Mouse (Mus musculus) kidney, postnatal 0 days (tissue): ENCODE measurements at regions not wholly inside any gene's neighbourhood (a gene's known extent, or its start where the extent isn't known, plus 50 kb on each side); places are given as distances from the start of the nearest gene placed in this dataset.

Experiments
- ATAC-seq: fragments of 200-750 bp; cut with Nextera tagmentation; replicated peaks from 2 replicates; pipeline ENCODE4 v1.8.0; 2017; ENCODE audit warnings: low read depth, moderate number of reproducible peaks, moderate TSS enrichment, moderate library complexity; ENCODE audit not compliant: low FRiP score
- DNase-seq: peaks from one replicate; pipeline ENCODE4 v3.0.0-alpha.2; 2016; ENCODE audit warnings: low spot score
- H3K27ac ChIP-seq: fragments of 300-500 bp; sonication (generic); 2 replicates; pipeline ENCODE4 v1.5.1; 2014; ENCODE audit warnings: mild to moderate bottlenecking
- H3K27me3 ChIP-seq: fragments of 300-500 bp; sonication (generic); 2 replicates; pipeline ENCODE4 v1.6.1; 2014; ENCODE audit warnings: low read length, mixed read lengths; ENCODE audit not compliant: insufficient read depth
- H3K36me3 ChIP-seq: fragments of 300-500 bp; sonication (generic); 2 replicates; pipeline ENCODE4 v1.6.1; 2014; ENCODE audit warnings: low read length, mixed read lengths; ENCODE audit not compliant: insufficient read depth
- H3K4me1 ChIP-seq: fragments of 300-500 bp; sonication (generic); replicated peaks from 2 replicates; pipeline ENCODE4 v1.6.1; 2014; ENCODE audit warnings: antibody characterized with exemption, low read length, mixed read lengths; ENCODE audit not compliant: insufficient read depth
- H3K4me2 ChIP-seq: fragments of 300-500 bp; sonication (generic); 2 replicates; pipeline ENCODE4 v1.6.1; 2014; ENCODE audit warnings: mild to moderate bottlenecking, low read length, moderate library complexity, mixed read lengths
- H3K4me3 ChIP-seq: fragments of 300-500 bp; sonication (generic); replicated peaks from 2 replicates; pipeline ENCODE4 v1.5.1; 2014; ENCODE audit warnings: low read depth, low read length
- H3K9ac ChIP-seq: fragments of 300-500 bp; sonication (generic); 2 replicates; pipeline ENCODE4 v1.6.1; 2014; ENCODE audit warnings: low read depth, low read length
- H3K9me3 ChIP-seq: fragments of 300-500 bp; sonication (generic); replicated peaks from 2 replicates; pipeline ENCODE4 v1.6.1; 2016; ENCODE audit warnings: low read length, inconsistent platforms, mixed read lengths
- CTCF ChIP-seq: IDR thresholded peaks from 2 replicates; pipeline ENCODE4 v1.5.1; 2016; ENCODE audit warnings: antibody characterized with exemption, low read depth, mild to moderate bottlenecking, moderate library complexity
- WGBS: fragments of 180-500 bp; shearing (Covaris S2); extraction: QIAGEN DNeasy Blood & Tissue Kit; methylation state at CpG from one replicate; pipeline ENCODE4 v1.1.7; 2014; 5-methylcytosine and 5-hydroxymethylcytosine counted together

- Histone ChIP-seq H3K27ac (no peak overlapping the region), H3K9ac (no peak overlapping the region), H3K9me3 (no peaks in the 10 kb centered on the region), H3K4me1 (no peaks in the 10 kb centered on the region), H3K4me2 (no peak overlapping the region), H3K27me3 (no peaks in the 10 kb centered on the region), H3K4me3 (no peak overlapping the region), H3K36me3 (no peaks in the 10 kb centered on the region)
- WGBS: 83% methylated on average over 7 of the region's 7 CpGs
- ATAC-seq (no peak), DNase-seq (no peak)
- no peak for TF ChIP-seq CTCF
These were observed 381.8 kb downstream of the Pmp22 start for GRCm38 (mm10) chr11:63510611-63511010.

DNA sequence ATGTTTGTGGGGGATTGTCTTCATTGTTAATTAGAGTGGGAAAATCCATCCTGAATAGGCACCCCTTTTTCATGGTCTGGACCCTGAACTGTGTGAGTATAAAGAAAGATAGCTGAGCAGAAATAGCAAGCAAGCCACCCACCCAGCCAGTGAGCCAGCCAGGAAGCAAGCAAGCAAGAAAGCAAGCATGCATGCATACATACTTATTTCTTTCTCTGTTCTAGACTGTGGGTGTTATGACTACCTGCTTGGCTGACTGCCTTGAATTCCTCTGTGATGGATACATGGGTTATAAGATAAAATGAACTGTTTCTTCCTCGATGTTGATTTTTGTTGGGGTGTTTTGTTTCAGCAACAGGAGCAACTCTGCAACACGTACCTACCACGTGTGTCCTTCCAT lies 385.8 kb downstream of the Pmp22 start:
- ATAC-seq (no peak), DNase-seq (no peak)
- WGBS: 82% methylated on average over 3 of the region's 3 CpGs
- no peaks in the 10 kb centered on the region for H3K9me3 ChIP-seq
- no peak overlapping the region for H3K27ac ChIP-seq
- H3K4me2 ChIP-seq: no peak overlapping the region
- no peak overlapping the region for H3K4me3 ChIP-seq
- H3K4me1 ChIP-seq: no peaks in the 10 kb centered on the region
- H3K27me3 ChIP-seq: no peaks in the 10 kb centered on the region
- TF ChIP-seq CTCF: no peak
- no peaks in the 10 kb centered on the region for H3K36me3 ChIP-seq
- H3K9ac ChIP-seq: no peak overlapping the region

GRCm38 (mm10) chr11:63518847-63519246 lies 390.1 kb downstream of the Pmp22 start:
- Histone ChIP-seq H3K4me2 (no peak overlapping the region), H3K4me3 (no peak overlapping the region), H3K27ac (no peak overlapping the region), H3K9me3 (no peaks in the 10 kb centered on the region), H3K27me3 (no peaks in the 10 kb centered on the region), H3K9ac (no peak overlapping the region), H3K4me1 (no peaks in the 10 kb centered on the region), H3K36me3 (no peaks in the 10 kb centered on the region)
- WGBS: 36% methylated on average over 6 of the region's 6 CpGs
- peak; percentile 67 for DNase-seq
- ATAC-seq: 0 out of 2 replicates have a peak, but pooled peaks have one; percentile 25
- TF ChIP-seq CTCF: no peak

- H3K27ac ChIP-seq: no peak overlapping the region
- no peaks in the 10 kb centered on the region for H3K27me3 ChIP-seq
- DNase-seq (no peak), ATAC-seq (no peak)
- H3K4me3 ChIP-seq: no peak overlapping the region
- no peak overlapping the region for H3K9ac ChIP-seq
- H3K9me3 ChIP-seq: no peaks in the 10 kb centered on the region
- H3K36me3 ChIP-seq: no peaks in the 10 kb centered on the region
- H3K4me1 ChIP-seq: no peaks in the 10 kb centered on the region
- TF ChIP-seq CTCF: no peak
- WGBS: 78% methylated on average over 7 of the region's 7 CpGs
- no peak overlapping the region for H3K4me2 ChIP-seq
These were observed 395.5 kb downstream of the Pmp22 start for GRCm38 (mm10) chr11:63524254-63524653.

DNA sequence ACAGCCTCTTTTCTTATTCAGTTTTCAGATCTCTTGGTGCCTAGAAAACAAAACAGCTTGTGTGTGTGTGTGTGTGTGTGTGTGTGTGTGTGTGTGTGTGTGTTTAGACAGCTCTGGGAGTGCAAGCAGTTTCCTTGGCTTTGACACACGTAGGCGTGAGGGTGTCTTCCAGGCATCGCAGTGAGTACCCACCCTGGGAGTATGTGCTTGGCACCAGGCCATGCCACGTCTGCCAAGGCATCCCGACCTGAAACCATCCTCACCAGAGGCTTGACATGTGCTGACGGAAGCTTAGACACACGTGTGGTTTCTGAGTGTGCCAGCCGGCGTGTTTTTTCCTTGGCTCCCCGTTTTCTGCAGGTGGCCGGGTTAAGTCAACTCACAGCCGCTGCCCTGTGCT lies 396.6 kb downstream of the Pmp22 start:
- DNase-seq: no peak
- 65% methylated on average over 12 of the region's 12 CpGs for WGBS

DNA sequence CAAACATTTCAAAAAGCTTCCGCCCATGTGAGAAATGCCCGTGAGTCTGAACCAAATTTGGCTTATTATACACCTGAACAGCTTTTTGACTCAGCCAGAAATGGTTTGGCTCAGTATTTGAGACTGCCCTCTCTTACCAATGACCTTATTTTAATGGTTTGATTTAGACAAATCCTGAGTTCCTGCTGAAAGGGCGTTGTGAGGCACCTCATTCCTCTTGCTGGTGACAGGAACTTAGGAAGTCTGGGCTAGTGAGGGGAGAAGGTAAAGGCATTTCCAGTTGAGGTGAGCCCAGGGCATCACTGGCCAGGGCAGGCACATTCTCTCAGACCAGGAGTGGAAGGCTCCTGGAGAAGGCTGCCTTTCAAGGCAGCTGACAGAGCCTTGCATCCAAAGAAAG lies 396.1 kb downstream of the Hs3st3b1 start:
- Histone ChIP-seq H3K36me3 (no peaks in the 10 kb centered on the region), H3K9me3 (no peaks in the 10 kb centered on the region), H3K4me2 (no peak overlapping the region), H3K4me3 (no peak overlapping the region), H3K9ac (no peak overlapping the region), H3K27me3 (no peaks in the 10 kb centered on the region), H3K27ac (no peak overlapping the region), H3K4me1 (no peaks in the 10 kb centered on the region)
- DNase-seq: no peak
- TF ChIP-seq CTCF: no peak
- 66% methylated on average over 3 of the region's 3 CpGs for WGBS
- ATAC-seq: no peak

More for the DNA sequence above, 396.6 kb downstream of the Pmp22 start:
- H3K27ac ChIP-seq: no peak overlapping the region
- TF ChIP-seq CTCF: no peak
- no peak for ATAC-seq
- H3K4me1 ChIP-seq: no peaks in the 10 kb centered on the region
- no peaks in the 10 kb centered on the region for H3K27me3 ChIP-seq
- H3K4me3 ChIP-seq: no peak overlapping the region
- no peaks in the 10 kb centered on the region for H3K36me3 ChIP-seq
- H3K9me3 ChIP-seq: no peaks in the 10 kb centered on the region
- no peak overlapping the region for H3K9ac ChIP-seq
- H3K4me2 ChIP-seq: no peak overlapping the region

GRCm38 (mm10) chr11:63532752-63533151 lies 389.3 kb downstream of the Hs3st3b1 start:
- no peak overlapping the region for H3K4me2 ChIP-seq
- H3K36me3 ChIP-seq: no peaks in the 10 kb centered on the region
- H3K4me3 ChIP-seq: no peak overlapping the region
- WGBS: 91% methylated on average over 5 of the region's 5 CpGs
- no peaks in the 10 kb centered on the region for H3K4me1 ChIP-seq
- DNase-seq (no peak), ATAC-seq (no peak)
- H3K27ac ChIP-seq: no peak overlapping the region
- TF ChIP-seq CTCF: no peak
- H3K9me3 ChIP-seq: no peaks in the 10 kb centered on the region
- no peaks in the 10 kb centered on the region for H3K27me3 ChIP-seq
- no peak overlapping the region for H3K9ac ChIP-seq
